Mouse (Mus musculus): ENCODE measurements around the gene Raet1d. TPM values are rescaled to one million over a fixed set of nuclear protein-coding genes. Genes with fewer than 3 reads are reported as not detected.

Raet1d gene
- 4.3 and 4.7 TPM in 2 replicates for polyA plus RNA-seq (2012; rRNA removed)

GRCm38 (mm10) chr10:22360252-22360651, at the start of gene Raet1d:
Gene Raet1d, plus strand, starts transcription at chr10:22360552.

Other genes starting within 250 kb of the Raet1d start
- gene E030030I06Rik, start 211.3 kb upstream of the Raet1d start, polyA plus RNA-seq (2012; rRNA removed), result 3.3 and 3.5 TPM in 2 replicates
- gene Raet1e, start 202.0 kb upstream of the Raet1d start, polyA plus RNA-seq (2012; rRNA removed), result 1.1 and 1.9 TPM in 2 replicates
- 0.12 TPM in 2 replicates for gene H60b, start 202.0 kb upstream of the Raet1d start, polyA plus RNA-seq (2012; rRNA removed)